Mouse (Mus musculus): ENCODE results near the gene St3gal5. TPM values are rescaled to one million over a fixed set of nuclear protein-coding genes. Genes with fewer than 3 reads are reported as not detected.

St3gal5 gene
- total RNA-seq, 2 experiments from 2014 or later = 57.9 to 73.5 TPM

DNA sequence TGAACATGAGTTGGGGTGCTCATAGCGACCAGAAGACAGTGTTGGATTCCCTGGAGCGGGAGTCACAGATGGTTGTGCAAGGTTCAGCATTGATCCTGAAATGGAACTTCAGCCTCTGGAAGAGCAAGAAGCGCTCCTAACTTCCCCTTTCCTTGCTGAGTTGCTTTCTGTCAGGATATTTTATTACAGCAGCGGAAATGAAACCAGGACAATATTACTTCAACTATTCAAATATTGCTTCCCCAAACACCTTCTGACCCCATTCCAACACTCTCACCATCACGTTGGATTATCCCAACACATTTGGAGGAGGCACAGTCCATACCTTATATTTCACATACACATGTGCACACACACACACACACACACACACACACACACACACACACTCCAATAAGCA, 64.4 kb downstream of the St3gal5 start:
- peak; percentile 41 for ATAC-seq (ENCODE audit: poor library complexity, severe bottlenecking)

- peak; percentile 80 for ATAC-seq (ENCODE audit: poor library complexity, severe bottlenecking)
These were observed 64.9 kb downstream of the St3gal5 start for GRCm38 (mm10) chr6:72162155-72162890.

- ATAC-seq (ENCODE audit: poor library complexity, severe bottlenecking) = peak; percentile 81
These were observed 67.2 kb downstream of the St3gal5 start for GRCm38 (mm10) chr6:72164321-72165275.

GRCm38 (mm10) chr6:72165907-72166306, 68.5 kb downstream of the St3gal5 start:
- ATAC-seq (ENCODE audit: poor library complexity, severe bottlenecking) = no peak

DNA sequence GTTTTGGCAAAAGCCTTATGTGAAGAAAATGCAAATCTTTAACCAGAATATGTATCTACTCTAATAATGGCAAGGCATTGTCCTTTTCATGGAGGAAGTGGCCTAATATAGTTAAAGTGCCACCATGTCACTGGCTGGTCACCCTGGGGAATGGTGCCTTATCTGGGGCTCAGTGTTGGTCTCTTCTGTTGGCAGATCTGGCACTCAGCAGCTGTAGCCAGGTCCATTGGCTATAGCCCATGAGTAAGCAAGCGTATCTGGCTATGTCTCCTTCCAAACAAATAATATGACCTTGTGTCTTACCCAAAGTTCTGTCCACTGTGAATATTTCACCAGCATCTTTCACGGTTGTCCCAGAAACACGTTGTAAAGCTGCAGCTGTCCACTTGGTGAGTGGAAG, 74.0 kb downstream of the St3gal5 start:
- ATAC-seq (ENCODE audit: poor library complexity, severe bottlenecking) = no peak

DNA sequence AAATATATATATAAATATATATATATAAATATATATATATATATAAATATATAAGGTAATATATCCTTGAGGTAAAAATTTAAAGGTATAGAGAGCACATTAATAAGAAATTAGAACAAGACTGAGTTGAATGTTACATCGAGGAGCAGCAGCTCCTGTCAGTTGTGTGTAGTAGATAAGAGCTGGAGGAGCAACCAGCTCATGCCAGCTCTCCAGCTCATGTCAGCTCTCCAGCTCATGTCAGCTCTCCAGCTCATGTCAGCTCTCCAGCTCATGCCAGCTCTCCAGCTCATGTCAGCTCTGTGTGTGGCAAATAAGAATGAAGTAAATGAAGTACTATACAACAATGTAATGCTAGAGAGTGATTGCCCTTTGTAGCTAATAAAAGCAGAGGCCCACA, 76.0 kb downstream of the St3gal5 start:
- no peak for ATAC-seq (ENCODE audit: poor library complexity, severe bottlenecking)

DNA sequence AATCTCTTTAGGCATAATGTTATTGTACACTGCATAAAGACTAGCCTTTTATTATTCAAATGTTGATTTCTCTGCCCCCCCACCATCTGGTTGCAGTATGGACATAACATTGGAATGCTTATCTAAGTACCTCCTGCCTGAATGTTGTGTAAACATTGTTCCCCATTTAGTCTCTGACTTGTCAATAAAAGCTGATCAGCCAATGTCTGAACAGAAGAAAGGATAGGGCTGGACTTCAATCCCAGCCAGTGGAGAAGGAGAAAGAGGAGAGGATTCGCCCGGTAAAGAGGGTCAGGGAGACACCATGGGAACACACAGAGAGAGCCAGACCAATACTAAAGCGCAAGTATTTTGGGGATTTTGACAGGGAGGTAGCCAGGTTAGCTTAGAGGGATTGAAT, 78.0 kb downstream of the St3gal5 start:
- no peak for ATAC-seq (ENCODE audit: poor library complexity, severe bottlenecking)

DNA sequence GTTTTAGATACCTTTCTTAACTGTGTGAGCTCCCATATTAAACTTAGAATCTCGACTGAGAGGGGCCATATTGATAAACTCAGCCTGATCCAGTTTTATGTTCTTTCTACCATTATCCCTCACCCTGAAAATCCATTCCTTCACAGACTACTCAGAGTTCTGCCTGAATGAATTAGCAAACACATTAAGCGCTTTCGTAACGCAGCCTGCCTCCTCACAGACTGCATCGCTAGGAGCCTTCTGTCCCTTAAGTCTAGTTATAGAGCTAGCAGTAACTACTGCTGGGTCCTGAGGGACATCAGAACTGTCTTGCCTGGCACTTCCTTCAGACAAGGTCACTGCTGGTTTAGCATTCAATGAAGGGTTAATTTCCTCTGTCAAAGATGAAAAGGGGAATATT, 78.6 kb downstream of the St3gal5 start:
- no peak for ATAC-seq (ENCODE audit: poor library complexity, severe bottlenecking)

GRCm38 (mm10) chr6:72177417-72177816, 80.0 kb downstream of the St3gal5 start:
- ATAC-seq (ENCODE audit: poor library complexity, severe bottlenecking) = no peak

DNA sequence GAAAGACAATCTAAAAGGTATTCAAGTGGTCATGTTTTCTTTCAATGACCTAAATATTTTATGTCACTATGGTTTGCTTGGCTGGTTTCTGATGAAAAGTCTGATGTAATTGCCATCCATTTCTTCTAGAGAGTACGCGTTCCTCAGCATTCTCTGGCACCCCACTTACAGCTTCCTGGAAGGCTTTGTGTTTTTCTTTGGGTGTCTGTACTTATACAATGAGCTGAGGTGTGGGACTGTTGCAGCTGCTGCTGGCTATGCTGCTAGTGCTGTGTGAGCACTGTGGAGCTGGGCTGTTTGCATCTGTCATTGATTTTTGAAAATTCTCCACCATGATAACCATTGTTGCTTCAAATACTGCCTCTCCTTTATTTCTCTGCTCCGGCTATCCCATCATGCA, 81.6 kb downstream of the St3gal5 start:
- ATAC-seq (ENCODE audit: poor library complexity, severe bottlenecking) = no peak

GRCm38 (mm10) chr6:72179562-72180502, 82.4 kb downstream of the St3gal5 start:
- ATAC-seq (ENCODE audit: poor library complexity, severe bottlenecking) = no peak

GRCm38 (mm10) chr6:72184576-72184975, 87.2 kb downstream of the St3gal5 start:
- no peak for ATAC-seq (ENCODE audit: poor library complexity, severe bottlenecking)

DNA sequence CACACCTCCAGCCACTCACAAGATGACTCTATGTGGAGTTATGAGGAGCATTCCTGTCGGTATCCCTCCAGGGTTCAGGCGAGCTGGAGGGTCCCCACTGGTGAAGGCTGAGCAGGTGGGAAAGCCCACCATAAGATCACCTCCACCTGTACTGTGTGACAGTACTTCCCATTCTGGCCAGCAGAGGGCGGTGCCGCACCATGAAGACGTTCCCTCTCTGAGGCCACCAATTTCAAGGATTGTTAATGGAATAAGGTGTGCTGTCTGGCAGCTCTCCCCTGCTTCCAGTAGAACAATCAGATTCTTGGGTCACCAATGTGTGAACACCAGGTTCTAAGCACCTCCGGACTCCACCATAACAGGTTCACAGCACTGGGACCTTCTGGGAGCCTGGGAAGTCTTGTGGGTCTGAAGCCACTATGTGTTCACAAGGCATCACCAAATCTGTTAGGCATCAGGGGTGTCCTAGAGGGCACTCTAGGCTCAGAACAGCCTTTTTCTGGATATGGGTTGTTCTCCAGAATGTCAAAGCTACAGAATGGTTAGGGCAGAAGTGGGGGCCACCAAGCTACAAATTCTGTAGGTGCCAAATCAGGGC, 88.6 kb downstream of the St3gal5 start:
- ATAC-seq (ENCODE audit: poor library complexity, severe bottlenecking) = peak; percentile 68

DNA sequence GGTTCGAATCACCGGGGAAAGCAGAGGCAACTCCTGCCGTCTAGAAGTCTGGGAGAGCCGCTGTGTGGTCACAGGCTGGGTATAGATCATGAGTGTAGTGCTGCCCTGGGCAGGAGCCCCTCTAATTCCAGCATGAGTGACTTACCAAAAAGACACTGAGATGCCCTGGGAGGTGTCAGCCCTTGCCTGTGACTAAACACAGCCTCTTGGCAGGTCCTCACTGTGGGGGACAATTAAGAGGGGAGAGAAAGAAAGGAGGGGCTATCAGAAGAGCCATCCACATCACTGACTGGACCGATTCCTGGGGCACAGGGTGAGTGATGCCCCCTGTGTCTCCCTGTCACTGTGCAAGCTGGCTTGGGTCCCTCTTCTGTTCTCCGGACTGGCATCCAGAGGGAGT, 89.4 kb downstream of the St3gal5 start:
- ATAC-seq (ENCODE audit: poor library complexity, severe bottlenecking) = no peak

DNA sequence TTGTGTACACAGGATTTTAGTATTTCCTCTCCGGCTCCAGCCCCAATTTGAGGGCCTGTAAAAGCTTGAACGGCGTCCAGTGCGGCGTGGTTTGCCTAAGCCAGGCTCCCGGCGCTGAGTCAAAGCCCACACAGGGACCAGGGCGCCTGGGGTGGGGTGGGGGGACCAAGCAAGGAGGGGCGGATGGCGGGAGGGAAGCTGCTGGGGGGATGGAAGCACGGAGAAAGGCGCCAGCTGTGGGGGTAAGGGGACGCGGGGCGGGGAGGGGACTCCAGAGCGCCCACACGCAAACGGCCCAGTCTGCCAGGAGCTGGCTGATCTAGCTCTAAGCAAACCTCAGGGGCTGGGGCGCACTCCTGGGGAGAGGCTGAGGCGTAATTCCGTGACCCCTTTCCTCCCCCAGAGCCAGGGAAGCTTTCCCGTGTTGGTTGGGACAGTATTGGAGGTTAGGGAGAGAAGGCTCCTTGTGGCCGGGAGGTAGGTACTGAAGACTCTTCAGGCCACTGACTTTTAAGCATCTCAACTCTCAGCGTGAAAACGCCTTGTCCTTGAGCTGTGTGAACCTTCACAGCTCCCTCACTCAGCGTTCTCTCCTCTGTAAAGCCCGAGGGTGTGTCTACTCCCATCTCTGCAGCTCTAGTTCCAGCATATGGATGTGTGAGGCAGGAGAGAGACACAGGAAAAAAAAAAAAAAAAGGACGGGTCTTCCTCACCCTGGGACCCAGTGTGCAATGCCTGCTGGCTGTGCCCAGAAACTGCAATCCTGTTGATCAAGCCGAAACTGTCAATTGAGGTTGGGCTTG, 91.9 kb downstream of the St3gal5 start:
- no peak for ATAC-seq (ENCODE audit: poor library complexity, severe bottlenecking)

DNA sequence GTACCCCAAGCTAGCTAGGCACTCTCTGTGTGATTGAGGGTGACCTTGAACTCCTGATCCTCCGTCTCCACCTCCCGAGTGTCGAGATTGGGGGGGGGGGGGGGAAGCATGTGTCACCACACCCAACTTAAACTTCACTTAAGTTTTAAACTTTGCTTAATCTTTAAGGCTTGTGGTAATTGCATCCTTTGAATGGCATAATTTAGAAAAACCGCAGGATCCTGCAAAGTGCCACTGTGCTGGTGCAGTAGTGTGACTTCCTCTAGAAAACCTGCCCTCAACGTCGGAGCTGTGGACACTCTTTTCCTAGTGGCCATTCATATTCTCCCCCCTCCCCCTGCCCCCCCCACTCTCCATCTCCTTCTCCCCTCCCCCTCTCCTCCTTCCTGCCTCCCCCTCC, 92.7 kb downstream of the St3gal5 start:
- peak; percentile 80 for ATAC-seq (ENCODE audit: poor library complexity, severe bottlenecking)

DNA sequence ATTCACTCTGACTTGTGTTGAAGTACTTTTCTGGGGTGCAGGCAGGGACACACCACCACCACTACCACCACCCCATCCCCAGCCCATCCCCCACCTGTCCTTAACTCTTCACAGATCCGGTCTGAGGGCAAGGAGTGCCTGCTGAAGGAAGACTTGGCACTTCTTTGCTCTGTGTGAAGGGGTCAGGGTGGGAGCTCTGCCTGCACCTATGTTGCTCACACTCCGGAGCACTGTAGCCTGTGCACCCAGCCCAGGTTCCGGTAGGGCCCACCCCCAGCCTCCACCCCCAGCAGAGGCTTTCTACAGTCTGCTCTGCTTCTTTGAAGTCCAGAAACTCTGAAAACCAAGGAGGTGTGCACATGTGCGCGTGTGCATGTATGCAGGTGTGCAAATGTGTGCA, 93.2 kb downstream of the St3gal5 start:
- ATAC-seq (ENCODE audit: poor library complexity, severe bottlenecking) = no peak

DNA sequence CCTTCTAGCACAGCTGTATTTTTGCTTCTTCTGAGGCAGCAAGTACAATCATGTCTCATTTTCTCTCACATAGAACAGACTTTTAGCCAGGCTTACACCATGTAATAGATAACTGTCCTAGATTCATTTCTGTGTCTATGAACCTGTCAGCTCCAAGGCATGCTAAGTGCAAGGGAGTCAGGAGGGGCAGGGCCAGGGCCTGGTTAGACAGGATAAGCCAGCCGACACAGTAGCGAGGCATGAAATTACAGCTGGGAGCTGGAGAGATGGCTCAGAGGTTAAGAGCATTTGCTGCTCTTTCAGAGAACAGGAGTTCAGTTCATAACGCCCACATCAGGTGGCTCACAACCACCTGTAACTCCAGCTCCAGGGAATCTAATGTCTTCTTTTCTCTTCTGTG, 99.3 kb downstream of the St3gal5 start:
- no peak for ATAC-seq (ENCODE audit: poor library complexity, severe bottlenecking)

GRCm38 (mm10) chr6:72197515-72197914, 100.1 kb downstream of the St3gal5 start:
- ATAC-seq (ENCODE audit: poor library complexity, severe bottlenecking) = no peak

Measured in megakaryocyte, adult 5-6 weeks (primary cell).